Mouse (Mus musculus): ENCODE measurements around the gene Ablim2. TPM values are rescaled to one million over a fixed set of nuclear protein-coding genes. Genes with fewer than 3 reads are reported as not detected.
A peak's percentile ranks its signal among the peaks of the same experiment; 100 is the strongest.

Gene Ablim2
- total RNA-seq, 1 experiment from 2014 or later, result 3.7 TPM

- ATAC-seq (replicated peaks in 1 of 2; ENCODE audit: insufficient read depth in 1 of 2, low FRiP score in 2 of 2, low TSS enrichment in 1 of 2, low read depth in 1 of 2, poor library complexity in 2 of 2, severe bottlenecking in 2 of 2), result 0 out of 4 replicates have a peak, but pooled peaks of 1 of the 2 experiments have one; percentile 6
Observed at GRCm38 (mm10) chr5:35790387-35791065, 32.8 kb downstream of the Ablim2 start.

GRCm38 (mm10) chr5:35793971-35794370 lies 36.3 kb downstream of the Ablim2 start:
- ATAC-seq (replicated peaks in 1 of 2; ENCODE audit: insufficient read depth in 1 of 2, low FRiP score in 2 of 2, low TSS enrichment in 1 of 2, low read depth in 1 of 2, poor library complexity in 2 of 2, severe bottlenecking in 2 of 2), result no peak

- no peak for ATAC-seq (replicated peaks in 1 of 2; ENCODE audit: insufficient read depth in 1 of 2, low FRiP score in 2 of 2, low TSS enrichment in 1 of 2, low read depth in 1 of 2, poor library complexity in 2 of 2, severe bottlenecking in 2 of 2)
Observed at GRCm38 (mm10) chr5:35794942-35795341, 37.3 kb downstream of the Ablim2 start.

DNA sequence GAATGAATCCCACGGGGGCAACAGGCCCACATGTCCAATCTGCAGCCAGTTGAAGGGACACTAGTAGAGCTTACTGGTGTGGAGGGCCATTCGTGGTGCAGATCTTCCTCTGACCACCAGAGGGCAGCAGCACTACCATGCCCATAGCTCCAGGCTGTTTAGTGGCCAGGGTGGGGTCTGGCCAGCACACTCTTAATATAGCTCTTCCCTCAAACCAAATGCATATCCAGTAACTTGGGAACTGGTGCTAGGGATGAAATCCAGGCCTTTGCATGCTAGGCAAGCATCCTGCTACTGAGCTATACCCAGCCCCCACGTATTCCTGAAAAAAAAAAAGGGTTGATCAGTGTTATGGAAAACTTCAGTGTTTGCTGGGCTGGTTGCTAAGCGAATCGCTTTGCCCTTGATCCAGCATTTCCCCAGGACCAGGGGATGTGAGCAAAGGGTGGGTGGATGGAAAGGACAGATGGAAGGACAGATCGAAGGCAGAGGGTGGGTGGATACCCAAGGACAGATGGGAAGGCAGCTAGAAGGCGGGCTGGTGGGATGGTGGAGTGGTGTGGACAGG lies 37.9 kb downstream of the Ablim2 start:
- ATAC-seq (replicated peaks in 1 of 2; ENCODE audit: insufficient read depth in 1 of 2, low FRiP score in 2 of 2, low TSS enrichment in 1 of 2, low read depth in 1 of 2, poor library complexity in 2 of 2, severe bottlenecking in 2 of 2), result peak; percentile 63 to 78; a peak in 3 of 4 replicates

DNA sequence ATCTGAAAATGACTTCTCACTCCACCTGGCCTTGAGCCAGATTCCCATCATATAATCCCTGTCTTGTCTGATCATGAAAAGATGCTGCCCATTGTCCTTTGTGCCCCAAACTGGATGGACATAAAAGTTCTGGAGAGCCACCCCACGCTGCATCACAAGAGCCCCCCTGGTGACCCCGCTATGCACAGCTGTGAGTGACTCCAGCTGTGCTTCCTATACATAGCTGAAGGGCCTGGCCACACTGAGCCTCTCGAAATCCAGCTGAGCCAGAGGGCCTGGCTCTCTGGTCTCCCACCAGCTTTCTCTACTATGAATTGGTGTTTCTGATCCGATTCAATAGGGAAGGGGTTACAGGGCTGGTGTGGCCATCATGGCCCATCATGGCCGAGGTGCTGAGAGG lies 38.5 kb downstream of the Ablim2 start:
- ATAC-seq (replicated peaks in 1 of 2; ENCODE audit: insufficient read depth in 1 of 2, low FRiP score in 2 of 2, low TSS enrichment in 1 of 2, low read depth in 1 of 2, poor library complexity in 2 of 2, severe bottlenecking in 2 of 2), result no peak

- no peak for ATAC-seq (replicated peaks in 1 of 2; ENCODE audit: insufficient read depth in 1 of 2, low FRiP score in 2 of 2, low TSS enrichment in 1 of 2, low read depth in 1 of 2, poor library complexity in 2 of 2, severe bottlenecking in 2 of 2)
Observed at GRCm38 (mm10) chr5:35799090-35799489, 41.4 kb downstream of the Ablim2 start.

- ATAC-seq (replicated peaks in 1 of 2; ENCODE audit: insufficient read depth in 1 of 2, low FRiP score in 2 of 2, low TSS enrichment in 1 of 2, low read depth in 1 of 2, poor library complexity in 2 of 2, severe bottlenecking in 2 of 2), result no peak
Observed at GRCm38 (mm10) chr5:35803416-35803815, 45.7 kb downstream of the Ablim2 start.

- ATAC-seq (replicated peaks in 1 of 2; ENCODE audit: insufficient read depth in 1 of 2, low FRiP score in 2 of 2, low TSS enrichment in 1 of 2, low read depth in 1 of 2, poor library complexity in 2 of 2, severe bottlenecking in 2 of 2), result no peak
Observed at GRCm38 (mm10) chr5:35804685-35805084, 47.0 kb downstream of the Ablim2 start.

DNA sequence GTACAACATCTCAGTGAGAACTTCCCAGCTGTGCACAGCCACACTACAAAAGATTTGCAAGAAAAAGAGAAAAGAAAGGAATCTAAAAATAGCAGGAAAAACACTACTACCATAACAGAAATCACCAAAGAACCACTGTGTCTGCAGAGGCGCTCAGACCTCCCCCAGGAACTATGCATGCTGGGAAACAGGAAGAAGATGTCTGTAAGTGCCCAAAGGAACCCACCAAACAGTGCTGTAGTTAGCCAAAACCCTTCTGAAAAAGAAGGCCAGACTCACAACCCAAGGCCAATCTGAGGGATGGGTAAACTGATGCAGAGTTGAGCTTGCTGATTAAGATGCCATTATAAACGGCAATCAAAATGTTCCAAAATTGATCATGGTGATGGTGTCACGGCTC lies 47.5 kb downstream of the Ablim2 start:
- ATAC-seq (replicated peaks in 1 of 2; ENCODE audit: insufficient read depth in 1 of 2, low FRiP score in 2 of 2, low TSS enrichment in 1 of 2, low read depth in 1 of 2, poor library complexity in 2 of 2, severe bottlenecking in 2 of 2), result no peak

GRCm38 (mm10) chr5:35807018-35807417 lies 49.3 kb downstream of the Ablim2 start:
- ATAC-seq (replicated peaks in 1 of 2; ENCODE audit: insufficient read depth in 1 of 2, low FRiP score in 2 of 2, low TSS enrichment in 1 of 2, low read depth in 1 of 2, poor library complexity in 2 of 2, severe bottlenecking in 2 of 2), result no peak

DNA sequence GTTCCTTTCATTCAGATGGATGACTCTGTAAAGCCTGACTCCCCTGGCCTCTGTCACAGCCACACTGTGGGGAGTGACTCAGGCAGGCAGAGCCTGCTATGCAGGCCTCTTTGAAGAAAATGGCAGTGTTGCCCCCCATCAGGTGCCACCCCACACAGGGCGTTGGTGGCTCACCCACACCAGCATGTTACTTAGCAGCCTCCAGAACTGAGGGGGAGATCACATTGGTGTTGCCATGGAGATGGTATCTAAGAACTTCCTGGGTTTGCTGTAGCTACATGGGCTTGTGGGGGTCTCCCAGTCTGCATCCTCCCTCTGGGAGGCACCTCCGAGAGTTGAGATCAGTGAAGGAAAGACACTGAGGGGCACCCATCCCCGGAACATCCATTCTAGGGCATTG lies 52.8 kb downstream of the Ablim2 start:
- ATAC-seq (replicated peaks in 1 of 2; ENCODE audit: insufficient read depth in 1 of 2, low FRiP score in 2 of 2, low TSS enrichment in 1 of 2, low read depth in 1 of 2, poor library complexity in 2 of 2, severe bottlenecking in 2 of 2), result no peak

- peak; percentile 38 to 43 for ATAC-seq (replicated peaks in 1 of 2; ENCODE audit: insufficient read depth in 1 of 2, low FRiP score in 2 of 2, low TSS enrichment in 1 of 2, low read depth in 1 of 2, poor library complexity in 2 of 2, severe bottlenecking in 2 of 2)
Observed at GRCm38 (mm10) chr5:35811639-35812295, 54.1 kb downstream of the Ablim2 start.

DNA sequence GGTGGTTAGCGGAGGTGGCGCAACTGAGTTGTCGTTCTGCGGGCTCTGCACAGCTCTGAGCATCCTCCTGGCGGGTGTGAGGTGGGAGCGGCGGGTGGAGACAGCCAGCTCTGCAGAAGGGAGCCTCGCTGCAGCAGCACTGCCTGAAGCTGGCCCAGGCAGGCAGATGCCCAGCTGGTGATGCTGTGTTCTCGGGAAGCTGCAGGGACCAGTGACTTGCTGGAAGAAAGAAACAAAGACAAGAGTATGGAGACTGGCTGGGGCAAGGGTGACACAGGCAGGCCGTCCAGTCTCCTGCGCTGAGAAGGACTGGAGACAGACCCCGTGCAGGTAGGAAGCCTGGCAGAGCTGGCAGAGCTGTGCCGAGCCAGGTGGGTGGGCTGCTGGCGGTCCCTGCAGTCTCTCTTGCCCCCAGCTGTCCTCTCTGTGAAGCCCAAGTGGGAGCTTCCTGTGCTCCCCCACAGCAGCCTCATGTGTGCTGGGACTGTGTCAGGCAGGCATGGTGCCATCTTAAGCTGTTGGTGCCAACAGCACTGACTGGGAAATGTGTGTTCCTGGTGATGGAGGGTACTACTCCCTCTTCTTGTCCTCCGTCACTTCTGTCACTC lies 56.8 kb downstream of the Ablim2 start:
- ATAC-seq (replicated peaks in 1 of 2; ENCODE audit: insufficient read depth in 1 of 2, low FRiP score in 2 of 2, low TSS enrichment in 1 of 2, low read depth in 1 of 2, poor library complexity in 2 of 2, severe bottlenecking in 2 of 2), result no peak

DNA sequence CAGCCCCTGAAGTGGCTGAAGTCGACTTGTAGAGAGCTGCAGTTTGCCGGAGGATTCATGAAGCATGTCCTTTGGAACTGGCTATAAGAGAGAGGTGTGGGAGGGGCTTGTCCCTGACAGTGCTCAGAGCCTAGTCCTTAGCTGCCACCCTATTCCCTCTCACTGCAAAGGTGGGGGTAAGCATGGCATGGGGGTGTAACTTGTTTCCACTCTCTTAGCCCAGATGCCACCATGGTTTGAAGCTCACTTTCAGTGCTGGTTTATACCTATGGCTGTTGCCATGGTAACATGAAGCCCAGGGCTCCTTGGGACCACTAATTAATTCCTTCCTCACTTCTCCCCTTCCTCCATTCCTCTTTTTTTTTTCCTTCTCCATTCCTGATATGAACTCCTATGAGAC lies 57.4 kb downstream of the Ablim2 start:
- no peak for ATAC-seq (replicated peaks in 1 of 2; ENCODE audit: insufficient read depth in 1 of 2, low FRiP score in 2 of 2, low TSS enrichment in 1 of 2, low read depth in 1 of 2, poor library complexity in 2 of 2, severe bottlenecking in 2 of 2)

- no peak for ATAC-seq (replicated peaks in 1 of 2; ENCODE audit: insufficient read depth in 1 of 2, low FRiP score in 2 of 2, low TSS enrichment in 1 of 2, low read depth in 1 of 2, poor library complexity in 2 of 2, severe bottlenecking in 2 of 2)
Observed at GRCm38 (mm10) chr5:35817266-35817665, 59.6 kb downstream of the Ablim2 start.

- ATAC-seq (replicated peaks in 1 of 2; ENCODE audit: insufficient read depth in 1 of 2, low FRiP score in 2 of 2, low TSS enrichment in 1 of 2, low read depth in 1 of 2, poor library complexity in 2 of 2, severe bottlenecking in 2 of 2), result no peak
Observed at GRCm38 (mm10) chr5:35817882-35818281, 60.2 kb downstream of the Ablim2 start.

- no peak for ATAC-seq (replicated peaks in 1 of 2; ENCODE audit: insufficient read depth in 1 of 2, low FRiP score in 2 of 2, low TSS enrichment in 1 of 2, low read depth in 1 of 2, poor library complexity in 2 of 2, severe bottlenecking in 2 of 2)
Observed at GRCm38 (mm10) chr5:35822721-35823120, 65.0 kb downstream of the Ablim2 start.

DNA sequence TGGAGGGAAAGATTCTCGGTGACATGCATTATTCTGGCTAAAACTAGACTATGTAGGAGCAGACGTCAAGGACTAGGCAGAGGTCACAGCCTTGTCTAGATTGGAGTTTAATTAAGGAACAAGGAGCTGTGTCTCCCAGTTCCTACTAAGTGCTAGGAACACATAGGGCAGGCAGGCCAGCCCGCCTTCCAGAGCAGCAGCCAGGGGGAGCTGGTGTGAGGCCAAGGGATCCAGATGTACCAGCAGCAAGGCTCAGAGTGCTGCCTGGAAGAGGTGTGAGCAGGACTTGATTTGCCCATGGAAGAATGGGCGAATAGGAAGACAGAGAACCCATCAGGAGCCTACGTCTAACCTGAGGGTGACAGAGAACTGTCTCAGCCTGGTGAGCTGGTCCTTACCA lies 68.8 kb downstream of the Ablim2 start:
- ATAC-seq (replicated peaks in 1 of 2; ENCODE audit: insufficient read depth in 1 of 2, low FRiP score in 2 of 2, low TSS enrichment in 1 of 2, low read depth in 1 of 2, poor library complexity in 2 of 2, severe bottlenecking in 2 of 2), result no peak

All from hematopoietic stem cell, adult 5-6 weeks (primary cell).